Mouse (Mus musculus): ENCODE data around the gene Vmn1r113. TPM values are rescaled to one million over a fixed set of nuclear protein-coding genes. Genes with fewer than 3 reads are reported as not detected.
"Not testable (repeated sequence)": the region's sequence is repeated elsewhere in the genome, so short reads cannot be mapped to it uniquely, and the experiment has no call there.

Gene Vmn1r113
- not detected in 2 replicates for polyA plus RNA-seq (2014; fragmentation: Nextera tagmentation; extraction: Ambion mirVana)

GRCm38 (mm10) chr7:20786985-20787384, at the start of gene Vmn1r113:
TSS of gene Vmn1r113 (plus strand) at chr7:20787285.
- not testable (repeated sequence) for H3K36me3 ChIP-seq (ENCODE audit: control insufficient read depth, insufficient read depth, low read length); H3K27me3 ChIP-seq (ENCODE audit: control insufficient read depth, insufficient read depth, low read length); H3K4me2 ChIP-seq (ENCODE audit: low read depth, low read length, severe bottlenecking); H3K4me3 ChIP-seq (ENCODE audit: low read depth, low read length); H3K27ac ChIP-seq (ENCODE audit: low read depth, low read length); H3K9ac ChIP-seq (ENCODE audit: low read length); H3K4me1 ChIP-seq (replicated peaks; ENCODE audit: control insufficient read depth, insufficient read depth, low read length); ATAC-seq (replicated peaks; ENCODE audit: low FRiP score); DNase-seq (ENCODE audit: low spot score); H3K9me3 ChIP-seq (ENCODE audit: control insufficient read depth, low read length)
- WGBS: 73% methylated on average over 2 of the region's 2 CpGs

GRCm38 (mm10) chr7:20770885-20771284, 16.2 kb upstream of the Vmn1r113 start, which contains the start of gene Vmn1r112:
TSS of gene Vmn1r112 (plus strand) at chr7:20771185.
- no CpG with 5 or more reads among the region's 3 CpGs for WGBS
- H3K9me3 ChIP-seq (ENCODE audit: control insufficient read depth, low read length); H3K4me2 ChIP-seq (ENCODE audit: low read depth, low read length, severe bottlenecking); DNase-seq (ENCODE audit: low spot score); ATAC-seq (replicated peaks; ENCODE audit: low FRiP score); H3K27ac ChIP-seq (ENCODE audit: low read depth, low read length); H3K27me3 ChIP-seq (ENCODE audit: control insufficient read depth, insufficient read depth, low read length); H3K4me1 ChIP-seq (replicated peaks; ENCODE audit: control insufficient read depth, insufficient read depth, low read length); H3K36me3 ChIP-seq (ENCODE audit: control insufficient read depth, insufficient read depth, low read length); H3K9ac ChIP-seq (ENCODE audit: low read length); H3K4me3 ChIP-seq (ENCODE audit: low read depth, low read length): not testable (repeated sequence)

- H3K4me1 ChIP-seq (replicated peaks; ENCODE audit: control insufficient read depth, insufficient read depth, low read length); H3K27ac ChIP-seq (ENCODE audit: low read depth, low read length); H3K36me3 ChIP-seq (ENCODE audit: control insufficient read depth, insufficient read depth, low read length); H3K4me3 ChIP-seq (ENCODE audit: low read depth, low read length); DNase-seq (ENCODE audit: low spot score); H3K9ac ChIP-seq (ENCODE audit: low read length); H3K4me2 ChIP-seq (ENCODE audit: low read depth, low read length, severe bottlenecking); H3K9me3 ChIP-seq (ENCODE audit: control insufficient read depth, low read length); H3K27me3 ChIP-seq (ENCODE audit: control insufficient read depth, insufficient read depth, low read length); ATAC-seq (replicated peaks; ENCODE audit: low FRiP score): not testable (repeated sequence)
- WGBS: no CpG with 5 or more reads among the region's 5 CpGs
Observed at GRCm38 (mm10) chr7:20812086-20812485, 25.0 kb downstream of the Vmn1r113 start, which contains the start of gene Vmn1r114. TSS of gene Vmn1r114 (minus strand) at chr7:20812186.

Other genes starting within 250 kb of the Vmn1r113 start
- not detected in 2 replicates for gene Gm5726, start 241.5 kb upstream of the Vmn1r113 start, polyA plus RNA-seq (2014; fragmentation: Nextera tagmentation; extraction: Ambion mirVana)
- not detected in 2 replicates for gene Gm4141, start 211.0 kb upstream of the Vmn1r113 start, polyA plus RNA-seq (2014; fragmentation: Nextera tagmentation; extraction: Ambion mirVana)
- not detected in 2 replicates for gene Gm4513, start 188.3 kb upstream of the Vmn1r113 start, polyA plus RNA-seq (2014; fragmentation: Nextera tagmentation; extraction: Ambion mirVana)
- not detected in 2 replicates for gene Vmn1r107, start 118.4 kb upstream of the Vmn1r113 start, polyA plus RNA-seq (2014; fragmentation: Nextera tagmentation; extraction: Ambion mirVana)
- not detected in 2 replicates for gene Vmn1r111, start 84.1 kb upstream of the Vmn1r113 start, polyA plus RNA-seq (2014; fragmentation: Nextera tagmentation; extraction: Ambion mirVana)
- gene Gm10668, start 56.7 kb upstream of the Vmn1r113 start, polyA plus RNA-seq (2014; fragmentation: Nextera tagmentation; extraction: Ambion mirVana): not detected in 2 replicates
- not detected in 2 replicates for gene Vmn1r112, start 16.1 kb upstream of the Vmn1r113 start, polyA plus RNA-seq (2014; fragmentation: Nextera tagmentation; extraction: Ambion mirVana)
- gene Vmn1r114, start 24.9 kb downstream of the Vmn1r113 start, polyA plus RNA-seq (2014; fragmentation: Nextera tagmentation; extraction: Ambion mirVana): not detected in 2 replicates
- gene Vmn1r115, start 57.7 kb downstream of the Vmn1r113 start, polyA plus RNA-seq (2014; fragmentation: Nextera tagmentation; extraction: Ambion mirVana): not detected in 2 replicates
- gene Vmn1r116, start 85.0 kb downstream of the Vmn1r113 start, polyA plus RNA-seq (2014; fragmentation: Nextera tagmentation; extraction: Ambion mirVana): not detected in 2 replicates
- gene Vmn1r117, start 96.8 kb downstream of the Vmn1r113 start, polyA plus RNA-seq (2014; fragmentation: Nextera tagmentation; extraction: Ambion mirVana): not detected in 2 replicates
- gene Vmn1r118, start 125.1 kb downstream of the Vmn1r113 start, polyA plus RNA-seq (2014; fragmentation: Nextera tagmentation; extraction: Ambion mirVana): not detected in 2 replicates
- not detected in 2 replicates for gene Vmn1r119, start 225.2 kb downstream of the Vmn1r113 start, polyA plus RNA-seq (2014; fragmentation: Nextera tagmentation; extraction: Ambion mirVana)